Mouse (Mus musculus): Measurements from ENCODE around the gene Aldh3b2.
"Not testable (repeated sequence)": the region's sequence is repeated elsewhere in the genome, so short reads cannot be mapped to it uniquely, and the experiment has no call there.

The Aldh3b2 gene

DNA sequence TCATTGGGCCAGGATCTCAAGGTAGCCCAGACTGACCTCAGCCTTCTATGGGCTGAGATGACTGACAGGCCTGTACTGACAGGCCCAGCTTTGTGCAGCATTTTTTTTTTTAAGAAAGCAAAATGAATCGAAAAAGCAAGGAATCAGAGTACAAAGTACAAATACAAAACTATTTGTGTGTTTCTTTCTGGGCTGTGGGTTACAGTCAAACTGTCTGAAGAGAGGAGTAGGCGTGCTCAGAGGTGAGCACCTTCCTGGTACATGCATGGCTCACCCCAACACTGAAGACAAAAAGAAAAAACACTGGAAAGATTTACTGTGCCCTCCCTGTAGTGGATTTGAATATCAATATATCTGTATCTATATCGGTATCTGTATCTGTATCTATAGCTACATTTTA, 24.3 kb upstream of the Aldh3b2 start:
- DNase-seq (ENCODE audit: low read depth, low spot score): no peak

DNA sequence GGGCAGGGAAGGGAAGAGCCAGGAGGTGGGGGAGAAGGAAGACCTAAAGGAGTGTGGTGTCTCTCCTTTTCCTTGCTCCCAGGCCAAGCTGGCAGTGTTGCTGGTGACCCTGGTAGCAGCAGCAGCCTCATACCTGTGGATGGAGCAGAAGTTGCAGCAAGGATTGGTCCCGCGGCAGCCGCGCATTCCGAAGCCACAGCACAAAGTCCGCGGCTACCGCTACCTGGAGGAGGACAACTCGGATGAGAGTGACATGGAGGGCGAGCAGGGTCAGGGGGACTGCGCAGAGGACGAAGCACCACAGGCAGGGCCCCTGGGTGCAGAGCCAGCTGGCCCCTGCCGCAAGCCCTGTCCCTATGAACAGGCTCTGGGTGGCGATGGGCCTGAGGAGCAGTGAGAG, 23.6 kb upstream of the Aldh3b2 start:
- DNase-seq (ENCODE audit: low read depth, low spot score): no peak

DNA sequence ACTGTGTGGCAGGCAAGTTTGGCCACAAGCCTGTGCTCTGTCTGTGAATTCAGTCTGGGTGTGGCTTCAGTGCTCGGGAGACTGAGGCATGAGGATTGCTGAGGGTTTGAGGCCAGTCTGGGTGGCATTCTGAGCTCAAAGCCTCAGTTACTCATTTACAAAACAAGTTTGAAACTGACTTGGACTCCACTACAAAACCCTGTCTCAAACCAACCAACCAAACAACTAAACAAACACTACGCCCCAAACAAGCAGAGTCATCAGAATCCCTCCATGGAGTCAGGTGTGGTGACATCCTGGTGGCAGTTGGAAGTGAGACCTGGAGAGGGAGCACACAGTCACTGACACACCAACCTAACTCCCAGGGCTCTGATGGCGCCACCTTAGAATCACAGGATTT, 21.8 kb upstream of the Aldh3b2 start:
- DNase-seq (ENCODE audit: low read depth, low spot score): no peak

DNA sequence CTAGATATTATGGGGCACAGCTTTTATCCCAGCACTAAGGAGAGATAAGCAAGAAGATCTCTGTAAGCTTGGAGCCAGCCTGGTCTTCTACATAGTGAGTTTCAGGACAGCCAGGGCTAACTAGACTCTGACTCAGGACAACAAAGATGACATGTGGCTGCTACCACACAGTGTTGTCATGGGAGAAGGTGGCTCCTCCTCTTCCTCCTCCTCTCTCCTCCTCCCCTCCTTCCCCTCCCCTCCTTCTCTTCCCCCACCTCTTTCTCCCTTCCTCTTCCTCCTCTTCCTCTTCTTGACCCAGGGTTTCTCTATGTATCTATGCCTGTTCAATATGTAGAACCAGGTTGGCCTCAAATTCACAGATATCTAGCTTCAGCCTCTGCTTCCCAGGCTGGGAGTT, 20.7 kb upstream of the Aldh3b2 start:
- no peak for DNase-seq (ENCODE audit: low read depth, low spot score)

DNA sequence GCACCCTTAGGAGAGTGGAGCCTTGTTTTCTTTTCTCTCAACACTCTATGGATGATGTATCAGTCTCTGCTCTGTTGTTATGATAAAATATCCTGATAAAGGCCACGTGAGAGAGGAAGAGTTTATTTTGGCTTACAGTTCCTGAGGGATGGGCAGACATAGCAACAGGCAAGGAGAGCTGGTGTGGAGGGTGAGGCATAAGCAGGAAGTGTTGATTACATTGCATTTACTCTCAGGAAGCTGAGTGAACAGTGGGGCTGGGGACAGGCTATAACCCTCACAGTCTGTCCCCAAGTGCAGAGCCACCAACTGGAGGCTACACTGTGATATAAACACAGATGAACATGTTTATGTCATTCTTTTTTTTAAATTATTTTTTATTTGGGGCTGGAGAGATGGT, 20.0 kb upstream of the Aldh3b2 start:
- no peak for DNase-seq (ENCODE audit: low read depth, low spot score)

DNA sequence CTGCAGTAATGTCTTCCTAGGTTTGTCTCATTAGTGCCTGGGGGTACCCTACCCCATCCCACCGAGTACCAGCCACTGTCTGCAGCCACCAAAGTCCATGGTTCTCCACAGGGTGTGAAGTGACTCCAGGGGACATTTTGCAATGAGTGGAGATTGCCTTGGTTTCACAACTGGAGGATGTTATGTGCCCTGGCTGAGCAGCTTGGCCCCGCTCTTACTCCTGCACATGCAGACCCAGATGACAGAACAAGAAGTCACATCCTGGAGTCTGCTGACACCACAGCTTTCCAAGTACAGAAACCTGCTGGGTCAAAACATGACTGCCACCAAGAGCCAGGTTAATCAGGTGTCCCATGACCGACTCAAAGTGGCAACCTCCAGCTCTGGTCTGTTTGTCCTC, 17.1 kb upstream of the Aldh3b2 start:
- DNase-seq (ENCODE audit: low read depth, low spot score): no peak

DNA sequence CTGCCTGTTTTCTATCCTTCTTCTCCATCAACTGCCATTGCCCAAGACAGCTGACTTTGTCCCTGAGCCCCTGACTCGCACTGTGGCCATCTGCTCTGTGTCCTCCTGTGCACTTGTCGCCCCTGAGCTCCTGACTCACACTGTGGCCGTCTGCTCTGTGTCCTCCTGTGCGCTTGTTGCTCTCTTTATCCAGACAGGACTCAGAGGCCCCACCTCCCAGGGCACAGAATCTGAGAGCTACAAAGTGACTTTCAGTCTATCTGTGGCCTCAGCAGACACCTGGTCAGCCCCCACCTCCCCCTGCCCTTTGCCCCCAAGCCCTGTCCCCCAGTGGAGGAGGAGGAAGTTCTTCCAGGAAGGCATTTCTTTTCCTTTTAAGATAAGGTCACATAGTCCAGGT, 16.3 kb upstream of the Aldh3b2 start:
- no peak for DNase-seq (ENCODE audit: low read depth, low spot score)

DNA sequence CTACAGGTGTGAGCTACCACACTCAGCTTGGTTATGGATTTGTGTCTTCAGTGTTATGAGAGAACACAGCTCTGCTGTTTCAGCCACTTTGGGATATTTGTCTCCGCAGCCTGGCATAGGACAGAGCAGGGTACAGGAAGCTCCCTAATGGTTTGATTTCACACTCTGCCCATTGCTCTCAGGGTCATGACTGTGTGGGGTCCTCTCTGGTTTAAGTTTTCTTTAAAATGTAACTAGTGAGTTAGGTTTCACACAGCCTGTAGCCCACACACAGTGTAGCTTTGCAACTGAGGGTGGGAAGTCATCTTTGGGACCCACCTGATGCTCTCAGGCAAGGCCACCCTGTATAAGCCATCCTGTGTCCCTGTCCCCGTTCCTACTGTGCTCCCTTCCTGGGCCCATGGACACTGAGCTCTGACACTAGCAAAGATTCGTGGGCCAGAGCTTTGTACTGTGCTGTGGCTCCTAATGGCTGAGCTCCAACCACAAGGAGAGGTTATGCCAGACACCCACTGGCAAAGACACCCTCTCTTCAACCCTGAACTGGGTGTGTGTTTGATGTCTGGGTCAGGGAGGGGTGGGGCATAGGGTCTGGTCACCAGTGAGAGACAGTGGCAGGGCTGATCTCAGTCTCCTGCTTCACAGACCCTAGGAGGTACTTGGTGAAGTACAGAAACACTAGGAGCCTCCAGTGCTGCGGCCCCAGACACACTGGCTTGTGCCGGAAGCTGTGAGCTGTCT, 14.7 kb upstream of the Aldh3b2 start:
- not testable (repeated sequence) for DNase-seq (ENCODE audit: low read depth, low spot score)

DNA sequence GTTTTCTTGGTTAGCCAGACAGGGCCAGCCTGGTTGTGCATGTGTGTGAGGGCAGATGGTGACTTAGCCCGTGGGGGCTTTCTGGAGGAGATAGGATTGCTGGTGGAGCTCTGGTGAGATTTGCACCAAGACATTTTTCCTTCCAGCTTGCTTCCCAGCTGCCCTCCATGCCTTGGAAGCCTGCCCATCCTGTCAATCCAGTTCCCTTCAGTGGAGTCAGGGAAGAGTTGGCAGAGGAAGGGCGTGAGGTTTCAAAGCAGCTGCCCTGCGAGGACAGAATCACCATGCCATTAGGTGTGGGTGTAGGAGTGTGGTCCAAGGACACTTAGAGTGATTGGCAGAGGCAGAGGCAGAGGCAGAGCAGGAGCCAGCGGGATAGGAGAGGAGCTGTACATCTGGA, 13.7 kb upstream of the Aldh3b2 start, which contains the start of gene Aldh3b3:
TSS of gene Aldh3b3 (plus strand) at position 176 of the 400 bp plus-strand sequence.
- DNase-seq (ENCODE audit: low read depth, low spot score): no peak

DNA sequence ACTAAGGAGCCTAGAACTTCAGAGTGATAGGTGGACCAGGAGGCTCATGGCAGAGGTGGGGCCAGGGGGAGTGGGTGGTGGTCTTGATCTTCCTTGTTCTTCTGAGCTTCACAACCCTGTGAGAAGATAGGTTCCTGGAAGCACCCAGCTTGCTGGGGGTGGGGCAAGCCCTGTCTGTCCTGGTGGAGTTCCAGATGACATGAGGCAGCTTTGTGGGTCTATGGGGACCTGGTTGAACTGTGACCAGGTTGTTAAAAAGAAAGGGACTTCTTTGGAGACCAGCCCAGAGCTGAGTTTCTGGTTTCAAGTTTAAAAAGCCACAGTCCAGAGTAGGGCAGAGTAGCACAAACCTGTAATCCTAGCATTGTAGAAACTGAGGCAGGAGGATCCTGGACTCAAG, 13.1 kb upstream of the Aldh3b2 start:
- no peak for DNase-seq (ENCODE audit: low read depth, low spot score)

DNA sequence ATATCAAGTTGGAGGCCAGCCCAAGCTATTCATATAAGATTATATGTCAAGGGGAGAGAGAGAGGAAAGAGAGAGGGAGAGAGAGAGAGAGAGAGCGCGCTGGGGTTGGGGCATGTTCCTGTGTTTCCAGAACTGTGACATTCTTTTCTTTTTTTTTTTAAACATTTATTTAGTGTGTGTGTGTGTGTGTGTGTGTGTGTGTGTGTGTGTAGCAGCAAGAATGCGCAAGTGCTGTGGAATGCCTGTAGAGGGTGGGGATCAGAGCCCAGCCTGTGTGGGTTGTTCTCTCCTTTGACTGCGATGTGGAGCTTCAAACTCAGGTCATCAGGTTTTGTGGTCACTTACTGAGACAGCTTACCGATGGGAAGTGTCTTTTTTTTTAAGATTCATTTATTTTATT, 11.9 kb upstream of the Aldh3b2 start:
- peak; percentile 16 for DNase-seq (ENCODE audit: low read depth, low spot score)

DNA sequence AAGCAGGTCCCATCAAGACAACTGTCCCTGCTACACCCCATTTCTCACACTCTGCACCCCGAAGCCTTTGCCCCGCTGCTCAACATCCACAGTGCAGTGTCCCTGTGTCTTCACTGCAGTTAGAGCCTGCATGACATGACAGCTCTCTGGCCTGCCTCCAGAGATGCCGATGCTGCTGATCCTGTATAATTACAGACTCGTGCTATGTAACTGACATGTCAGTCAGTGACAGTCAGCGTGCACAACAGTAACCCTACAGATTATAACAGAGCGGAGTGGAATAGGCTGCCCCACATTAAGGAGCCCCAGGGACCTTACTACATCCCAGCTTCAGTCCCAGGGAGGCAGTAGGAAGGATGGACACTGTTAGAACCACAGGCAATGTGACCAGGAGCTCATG, 10.3 kb upstream of the Aldh3b2 start:
- not testable (repeated sequence) for DNase-seq (ENCODE audit: low read depth, low spot score)

DNA sequence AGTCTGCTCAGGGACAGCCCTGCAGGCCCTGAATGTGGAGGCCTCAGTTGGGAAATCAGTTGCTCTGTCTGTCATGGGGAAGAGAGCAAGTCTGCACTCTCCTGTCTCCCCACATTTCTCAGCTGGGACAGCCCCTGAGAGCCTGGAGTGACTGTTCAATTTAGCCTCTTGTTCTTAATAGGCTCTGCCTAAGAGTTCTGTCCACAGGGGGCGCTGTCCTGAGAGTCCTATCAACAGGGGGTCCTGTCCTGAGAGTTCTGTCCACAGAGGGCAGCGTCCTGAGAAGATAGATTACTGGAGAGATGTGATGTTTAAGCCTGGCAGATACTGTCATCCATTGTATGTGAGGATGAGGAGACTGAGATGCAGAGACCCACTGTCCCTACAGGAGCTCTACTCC, 9.7 kb upstream of the Aldh3b2 start:
- peak; percentile 69 for DNase-seq (ENCODE audit: low read depth, low spot score)

DNA sequence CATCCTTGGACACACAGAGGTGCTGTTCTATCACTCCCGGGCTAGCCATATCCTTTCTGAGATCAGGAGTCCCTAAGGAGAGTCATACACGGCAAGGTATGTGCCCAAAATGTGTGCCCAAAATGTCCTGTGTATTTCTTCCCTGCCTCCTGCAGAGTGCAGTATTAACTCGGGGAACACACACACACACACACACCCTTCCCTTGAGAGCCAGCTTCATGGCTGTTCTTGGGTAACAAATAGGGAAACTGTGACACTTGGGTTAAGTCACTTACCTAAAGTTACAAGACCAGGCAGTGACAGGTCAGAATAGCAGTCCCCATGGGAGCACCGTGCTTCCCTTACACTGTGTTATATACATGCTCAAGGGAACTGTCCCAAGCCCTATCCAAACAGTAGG, 8.1 kb upstream of the Aldh3b2 start:
- no peak for DNase-seq (ENCODE audit: low read depth, low spot score)

DNA sequence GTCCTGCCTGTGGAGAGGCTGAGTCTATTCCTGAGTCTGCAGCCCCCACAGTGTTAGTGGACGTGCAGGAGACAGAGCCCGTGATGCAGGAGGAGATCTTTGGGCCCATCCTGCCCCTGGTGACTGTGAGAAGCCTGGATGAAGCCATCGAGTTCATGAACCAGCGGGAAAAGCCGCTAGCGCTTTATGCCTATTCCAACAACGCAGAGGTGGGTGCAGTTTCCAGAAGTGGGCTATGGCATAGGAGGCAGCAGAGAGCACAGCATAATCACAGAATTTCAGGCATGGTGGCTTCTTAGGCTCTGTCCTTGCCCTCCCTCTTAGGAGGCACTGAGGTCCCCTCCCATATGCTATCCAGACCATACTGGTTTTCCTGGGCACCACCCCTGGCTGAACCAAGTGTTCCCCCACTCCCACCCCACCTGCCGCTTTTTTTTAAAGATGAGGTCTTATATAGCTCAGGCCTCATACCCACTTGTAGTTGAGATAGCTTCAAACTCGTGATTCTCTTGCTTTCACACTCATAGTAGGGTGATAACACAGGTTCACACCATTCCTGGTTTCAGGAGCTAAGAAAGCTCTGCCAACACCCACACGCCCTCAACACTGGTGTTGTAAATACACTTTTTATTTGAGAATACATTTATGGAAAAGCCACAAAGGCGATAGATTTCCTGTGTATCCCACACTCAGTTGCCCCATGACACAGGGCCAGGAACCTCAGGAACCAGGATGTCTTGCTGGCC, 5.6 kb upstream of the Aldh3b2 start:
- DNase-seq (ENCODE audit: low read depth, low spot score): peak; percentile 29

DNA sequence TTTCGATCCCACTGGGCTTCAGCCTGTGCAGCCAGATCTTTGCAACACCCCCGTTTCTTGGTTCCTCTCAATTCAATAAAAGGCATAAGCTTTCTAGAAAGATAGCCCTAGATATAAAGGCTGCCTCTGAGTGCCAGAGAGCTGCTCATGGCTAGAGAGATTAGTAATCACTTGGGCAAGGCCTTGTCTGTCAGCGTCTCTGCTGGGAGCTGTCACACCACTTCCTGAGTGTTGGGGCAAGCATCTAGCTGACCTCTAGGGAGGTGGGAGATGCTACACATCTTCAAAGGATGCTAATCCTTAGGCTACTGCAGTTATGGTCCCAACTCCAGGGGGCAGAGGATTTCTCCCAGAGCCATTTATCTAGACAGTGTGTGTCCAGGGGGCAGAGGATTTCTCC, 4.9 kb upstream of the Aldh3b2 start:
- no peak for DNase-seq (ENCODE audit: low read depth, low spot score)

DNA sequence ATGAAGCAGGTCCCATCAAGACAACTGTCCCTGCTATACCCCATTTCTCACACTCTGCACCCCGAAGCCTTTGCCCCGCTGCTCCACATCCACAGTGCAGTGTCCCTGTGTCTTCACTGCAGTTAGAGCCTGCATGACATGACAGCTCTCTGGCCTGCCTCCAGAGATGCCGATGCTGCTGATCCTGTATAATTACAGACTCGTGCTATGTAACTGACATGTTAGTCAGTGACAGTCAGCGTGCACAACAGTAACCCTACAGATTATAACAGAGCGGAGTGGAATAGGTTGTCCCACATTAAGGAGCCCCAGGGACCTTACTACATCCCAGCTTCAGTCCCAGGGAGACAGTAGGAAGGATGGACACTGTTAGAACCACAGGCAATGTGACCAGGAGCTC, 2.5 kb downstream of the Aldh3b2 start:
- not testable (repeated sequence) for DNase-seq (ENCODE audit: low read depth, low spot score)

DNA sequence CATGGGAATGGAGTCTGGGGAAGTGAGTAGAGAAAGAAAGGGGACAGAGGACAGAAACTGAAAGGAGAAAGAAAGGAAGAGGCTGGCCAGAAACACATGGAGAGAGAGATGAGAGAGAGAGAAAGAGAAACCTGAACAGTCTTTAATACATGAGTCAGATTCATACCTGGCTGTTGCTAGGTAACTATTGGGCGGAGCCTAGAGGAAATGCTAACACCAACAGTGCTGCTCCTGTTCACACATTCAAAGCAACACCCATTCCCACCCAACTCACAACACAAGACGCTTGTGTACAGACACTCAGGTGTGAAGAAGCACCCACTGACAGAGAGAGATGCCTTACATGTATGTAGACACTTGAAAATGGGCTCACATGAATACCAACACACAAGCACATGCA, 3.7 kb downstream of the Aldh3b2 start:
- no peak for DNase-seq (ENCODE audit: low read depth, low spot score)

DNA sequence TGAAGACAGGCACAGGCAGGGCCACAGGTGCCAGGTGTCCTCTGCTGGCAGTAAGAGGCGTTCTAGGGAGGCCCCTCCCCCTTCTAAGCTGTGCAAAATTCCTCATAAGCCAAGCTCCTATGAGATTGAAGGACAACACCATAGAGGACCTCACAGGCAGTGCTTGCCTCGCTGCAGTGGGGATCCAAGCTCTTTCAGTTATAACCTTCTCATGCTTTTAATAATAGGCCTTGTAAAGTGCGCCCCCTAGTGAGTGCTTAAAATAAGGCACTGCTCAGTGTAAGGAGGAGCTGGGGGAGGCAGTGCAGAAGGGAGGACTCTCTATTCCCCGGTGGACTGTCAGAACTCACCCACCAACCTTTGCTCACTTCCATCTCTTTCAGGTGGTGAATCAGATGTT, 8.2 kb downstream of the Aldh3b2 start:
- DNase-seq (ENCODE audit: low read depth, low spot score): peak; percentile 87

DNA sequence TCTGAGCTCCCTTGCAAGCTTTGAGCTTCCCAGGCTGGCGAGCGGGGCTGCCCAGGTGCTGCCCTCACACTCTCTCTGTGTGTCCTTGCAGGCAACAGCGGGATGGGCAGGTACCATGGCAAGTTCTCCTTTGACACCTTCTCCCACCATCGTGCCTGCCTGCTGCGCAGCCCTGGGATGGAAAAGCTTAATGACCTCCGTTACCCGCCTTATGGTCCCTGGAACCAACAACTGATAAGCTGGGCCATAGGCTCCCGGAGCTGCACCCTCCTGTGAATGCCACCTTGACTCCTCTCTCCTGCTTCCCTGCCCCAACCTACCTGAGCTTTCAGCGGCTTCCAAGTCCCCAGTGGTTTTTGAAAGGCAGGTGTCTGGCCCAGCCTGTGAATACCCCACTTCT, 8.8 kb downstream of the Aldh3b2 start:
- DNase-seq (ENCODE audit: low read depth, low spot score): no peak

DNA sequence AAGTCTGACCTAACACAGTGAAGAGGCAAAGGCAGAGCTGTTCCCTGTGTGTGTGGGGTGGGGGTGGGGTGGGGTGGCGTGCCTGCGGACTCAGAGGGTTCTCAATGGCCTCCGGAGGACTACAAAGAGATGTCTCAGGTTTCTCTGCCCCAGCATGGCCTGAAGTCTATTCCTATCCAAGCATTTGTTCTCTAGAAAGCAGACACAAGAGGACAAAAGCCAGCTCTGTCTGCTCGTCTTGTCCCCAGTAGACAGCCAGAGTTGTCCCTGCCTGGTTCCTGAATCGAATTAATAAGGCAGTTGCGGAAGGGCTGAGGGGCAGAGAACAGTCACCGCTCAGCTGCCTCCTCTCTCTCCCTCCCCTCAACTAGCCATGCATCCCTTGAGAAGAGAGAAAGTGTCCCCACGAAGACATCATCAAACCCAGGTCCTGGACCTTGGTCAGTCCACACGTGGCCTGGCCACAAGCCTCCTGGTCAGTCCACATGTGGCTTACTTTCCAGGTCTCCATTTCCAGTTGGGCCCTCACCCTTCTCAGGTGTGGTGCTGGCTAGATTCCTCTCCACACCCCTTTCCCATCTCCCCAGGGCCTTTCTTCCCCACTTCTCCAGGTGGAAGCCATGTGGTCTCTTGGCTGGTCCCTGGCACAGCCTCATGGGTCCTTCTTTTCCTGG, 11.5 kb downstream of the Aldh3b2 start:
- no peak for DNase-seq (ENCODE audit: low read depth, low spot score)

DNA sequence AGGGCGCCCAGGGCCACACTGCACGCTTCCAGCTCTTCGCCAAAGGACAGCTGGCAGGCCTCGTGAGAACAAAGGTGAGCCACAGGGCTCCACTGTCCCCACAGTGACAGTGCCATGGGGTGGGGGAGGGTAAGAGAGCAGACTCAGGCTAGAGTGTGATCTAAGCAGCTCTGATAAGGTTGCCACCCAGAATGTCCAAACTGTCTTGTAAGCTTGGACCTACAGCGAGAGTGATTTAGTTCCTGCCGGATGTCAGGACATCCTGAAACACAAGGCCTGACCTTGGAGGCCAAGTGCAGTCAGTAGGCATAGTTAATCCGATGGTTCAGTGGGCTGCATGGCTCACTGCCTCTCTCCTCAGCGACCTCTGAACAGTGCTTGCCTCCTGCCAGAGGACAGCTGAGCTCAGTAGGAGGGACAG, 13.1 kb downstream of the Aldh3b2 start:
- no peak for DNase-seq (ENCODE audit: low read depth, low spot score)

DNA sequence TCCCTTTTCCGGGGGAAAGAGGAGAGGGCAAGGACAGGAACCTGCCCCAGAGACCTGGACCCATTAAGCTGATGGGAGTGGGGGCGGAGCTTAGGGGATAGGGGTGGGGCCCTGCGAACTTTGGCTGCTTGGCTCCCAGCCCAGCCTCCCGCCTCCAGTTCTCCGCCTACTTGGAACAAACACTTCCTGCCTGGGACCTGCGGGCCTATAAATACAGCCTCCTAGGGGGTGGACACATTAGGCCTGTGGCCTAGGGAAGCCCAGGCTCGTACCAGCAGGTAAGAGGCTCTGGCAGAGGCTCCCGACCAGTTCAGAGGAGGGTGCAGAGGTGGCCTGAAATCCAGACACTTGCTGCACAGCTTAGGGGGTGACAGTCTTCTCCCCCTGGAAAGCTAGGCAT, 14.2 kb downstream of the Aldh3b2 start, which contains the start of gene Acy3:
TSS of gene Acy3 (plus strand) at position 237 of the 400 bp plus-strand sequence.
- DNase-seq (ENCODE audit: low read depth, low spot score): peak; percentile 86
